Mouse (Mus musculus) 416B (cell line): Measurements from ENCODE around the gene Hnf4a.

Experiments
- DNase-seq: peaks from one replicate; pipeline ENCODE4 v3.0.0; 2011; ENCODE audit warnings: low read depth

The Hnf4a gene

DNA sequence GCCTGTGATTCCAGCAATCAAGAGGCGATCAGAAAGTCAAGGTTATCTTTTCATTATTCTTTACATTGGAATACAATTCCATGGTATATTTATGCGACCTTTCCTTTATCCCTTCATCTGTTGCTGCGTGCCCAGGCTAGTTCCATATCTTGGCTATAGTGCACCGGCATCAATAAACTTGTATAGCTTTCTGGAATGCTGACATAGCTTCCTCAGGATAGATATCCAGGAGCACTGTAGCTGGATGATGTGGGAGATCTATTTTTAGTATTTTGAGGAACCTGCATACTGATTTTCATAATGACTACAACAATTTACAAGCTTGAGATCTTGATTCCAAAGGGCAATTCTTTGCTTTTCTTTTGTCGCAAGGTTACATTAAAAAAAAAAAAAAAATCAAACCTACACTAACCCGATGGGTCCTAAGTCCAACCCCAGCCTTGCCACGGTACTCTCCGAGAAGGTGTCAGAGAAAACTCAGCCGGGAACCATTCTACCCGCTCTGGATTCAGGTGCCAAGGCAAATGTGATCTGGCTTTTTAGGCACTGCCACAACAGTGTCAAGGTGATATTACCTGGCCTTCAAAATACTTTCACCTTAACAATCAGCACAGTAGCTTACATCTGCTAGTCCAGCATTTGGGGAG is 87.2 kb downstream of the Hnf4a start:
- no peak for DNase-seq

DNA sequence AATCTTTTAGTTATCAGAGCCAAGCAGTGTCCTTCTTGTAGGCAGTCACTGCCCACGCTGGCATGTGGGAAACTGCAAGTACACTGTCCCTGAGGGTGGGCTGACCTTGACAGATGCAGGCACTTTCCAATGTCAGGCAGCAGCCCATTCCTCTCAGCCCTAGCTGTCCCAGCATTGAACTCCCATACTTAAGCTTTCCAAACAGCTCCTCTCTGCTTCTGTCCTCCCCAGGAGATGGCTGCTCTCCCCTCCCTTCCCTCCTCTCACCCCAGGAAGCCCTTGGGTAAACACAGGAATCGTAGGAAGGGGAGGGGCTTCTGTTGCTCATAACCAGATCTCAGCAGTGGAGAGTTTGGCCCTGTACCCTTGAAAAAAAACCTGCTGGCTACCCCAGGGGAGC is 88.5 kb downstream of the Hnf4a start:
- peak; percentile 41 for DNase-seq

DNA sequence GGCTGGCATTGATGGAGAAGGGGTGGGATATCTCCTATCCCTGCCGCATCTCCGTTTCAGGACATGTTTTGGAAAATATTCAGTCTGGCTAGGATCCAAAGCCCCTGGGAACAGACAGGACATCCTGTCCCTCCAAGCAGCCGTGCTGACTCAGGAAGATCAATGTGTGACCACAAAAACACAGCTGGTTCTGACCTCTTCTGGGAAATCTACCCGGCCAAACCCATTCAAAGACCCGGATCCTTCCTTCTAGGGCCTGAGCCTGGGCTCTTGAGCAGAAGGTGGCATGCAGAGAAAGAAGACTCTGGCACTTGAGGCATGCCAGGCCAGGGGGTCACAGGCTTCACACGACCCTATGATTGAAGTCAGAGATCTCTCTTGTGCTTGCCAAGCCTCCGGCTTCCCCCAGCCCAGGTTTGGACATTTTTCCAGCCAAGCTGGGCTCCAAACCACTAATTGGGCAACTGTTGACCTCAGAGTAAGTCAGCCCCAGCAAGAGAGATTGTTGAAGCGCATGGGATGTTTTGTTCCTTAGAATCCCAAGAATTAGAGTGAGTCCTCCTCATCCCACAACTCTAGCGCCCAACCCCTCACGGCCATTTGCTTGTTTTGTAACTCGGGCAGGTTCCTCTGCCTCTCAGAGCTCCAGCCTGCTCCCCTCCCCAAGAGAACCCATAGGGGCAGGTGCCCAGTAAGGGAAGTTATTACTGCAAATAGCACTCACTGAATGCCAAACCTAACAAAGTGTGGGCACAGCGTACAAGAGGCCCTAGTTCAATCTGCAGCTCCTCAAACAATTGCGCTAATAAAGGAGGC is 89.7 kb downstream of the Hnf4a start:
- peak; percentile 71 for DNase-seq

DNA sequence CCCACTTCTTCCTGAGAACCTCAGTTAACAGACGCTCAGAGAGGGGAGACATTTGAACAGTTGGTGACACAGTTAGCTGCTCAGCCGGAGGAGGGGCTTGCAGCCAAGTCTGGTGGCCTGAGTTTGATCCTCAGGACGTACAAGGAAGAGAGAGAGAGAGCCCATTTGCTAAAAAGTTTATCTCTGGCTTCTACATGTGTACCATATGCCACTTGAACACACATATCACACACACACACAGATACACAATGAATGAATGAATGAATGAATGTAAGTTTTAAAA is 90.2 kb downstream of the Hnf4a start:
- no peak for DNase-seq

DNA sequence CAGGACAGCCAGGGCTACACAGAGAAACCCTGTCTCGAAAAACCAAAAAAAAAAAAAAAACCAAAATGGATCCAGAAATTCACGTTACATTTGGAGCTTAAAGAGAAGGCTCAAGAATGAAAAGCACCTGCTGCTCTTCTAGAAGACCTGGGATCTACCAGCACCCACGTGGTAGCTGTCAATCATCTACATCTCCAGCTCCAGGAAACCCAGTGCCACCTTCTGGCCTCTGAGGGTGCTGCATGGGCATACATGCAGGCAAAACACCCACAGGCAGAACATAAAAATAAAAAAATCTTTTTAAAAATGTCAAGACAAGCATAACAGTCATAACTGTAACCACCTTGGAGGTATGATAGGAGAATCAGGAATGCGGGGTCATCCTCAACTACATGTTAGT is 91.1 kb downstream of the Hnf4a start:
- DNase-seq: peak; percentile 82

DNA sequence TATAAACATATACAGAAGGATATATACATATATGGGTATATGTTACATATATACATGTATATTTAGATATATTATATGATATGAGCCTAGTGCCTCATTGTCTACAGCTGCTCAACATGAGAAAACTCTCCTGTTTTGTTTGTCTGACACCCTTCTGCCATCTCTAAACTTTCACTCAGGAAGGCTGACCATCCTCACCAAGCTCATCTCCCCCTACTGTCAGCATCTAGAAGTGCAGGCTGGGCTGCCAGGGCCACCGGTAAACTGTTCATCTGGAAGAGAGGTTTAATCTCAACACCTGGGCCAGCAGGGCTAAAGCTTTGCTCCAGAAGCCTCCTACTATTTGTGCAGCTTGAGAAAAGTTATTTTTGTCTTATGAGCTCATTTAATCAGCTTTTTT is 92.6 kb downstream of the Hnf4a start:
- peak; percentile 69 for DNase-seq

DNA sequence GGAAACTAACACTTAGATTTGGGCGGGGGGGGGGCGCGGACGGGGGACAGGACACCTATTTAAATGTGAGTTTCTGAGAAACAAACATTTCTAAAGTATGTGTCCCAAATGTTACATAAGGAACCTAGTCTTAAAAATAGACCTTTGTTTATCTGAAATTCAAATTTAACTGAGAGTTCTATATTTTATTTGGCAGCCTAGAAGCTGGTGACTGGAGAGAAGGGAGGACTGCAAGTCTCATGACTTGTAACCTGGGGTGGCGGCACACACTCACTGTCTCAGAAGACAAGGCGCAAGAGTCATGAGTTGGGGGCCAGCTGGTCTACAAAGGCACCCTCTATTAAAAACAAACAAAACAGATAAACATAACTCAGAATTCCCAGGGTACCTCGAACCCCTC is 94.5 kb downstream of the Hnf4a start:
- DNase-seq: no peak

DNA sequence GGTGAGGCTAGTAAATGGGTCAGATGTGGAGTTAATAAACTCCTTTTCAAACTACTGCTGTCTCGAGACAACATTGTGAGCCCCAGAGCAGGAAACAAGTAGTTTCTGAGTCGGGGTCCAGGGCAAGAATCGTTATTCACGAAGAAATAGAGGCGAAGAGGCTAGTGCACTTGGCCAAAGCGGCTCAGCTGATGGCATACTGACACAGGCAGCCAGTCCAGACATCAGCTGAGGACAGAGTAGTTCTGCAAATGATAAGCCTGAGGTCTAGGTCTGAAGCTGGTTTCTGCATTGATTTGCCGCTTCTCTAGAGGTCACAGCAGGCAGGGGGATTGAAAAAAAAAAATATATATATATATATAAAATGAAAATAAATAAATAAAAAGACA is 95.1 kb downstream of the Hnf4a start:
- no peak for DNase-seq

DNA sequence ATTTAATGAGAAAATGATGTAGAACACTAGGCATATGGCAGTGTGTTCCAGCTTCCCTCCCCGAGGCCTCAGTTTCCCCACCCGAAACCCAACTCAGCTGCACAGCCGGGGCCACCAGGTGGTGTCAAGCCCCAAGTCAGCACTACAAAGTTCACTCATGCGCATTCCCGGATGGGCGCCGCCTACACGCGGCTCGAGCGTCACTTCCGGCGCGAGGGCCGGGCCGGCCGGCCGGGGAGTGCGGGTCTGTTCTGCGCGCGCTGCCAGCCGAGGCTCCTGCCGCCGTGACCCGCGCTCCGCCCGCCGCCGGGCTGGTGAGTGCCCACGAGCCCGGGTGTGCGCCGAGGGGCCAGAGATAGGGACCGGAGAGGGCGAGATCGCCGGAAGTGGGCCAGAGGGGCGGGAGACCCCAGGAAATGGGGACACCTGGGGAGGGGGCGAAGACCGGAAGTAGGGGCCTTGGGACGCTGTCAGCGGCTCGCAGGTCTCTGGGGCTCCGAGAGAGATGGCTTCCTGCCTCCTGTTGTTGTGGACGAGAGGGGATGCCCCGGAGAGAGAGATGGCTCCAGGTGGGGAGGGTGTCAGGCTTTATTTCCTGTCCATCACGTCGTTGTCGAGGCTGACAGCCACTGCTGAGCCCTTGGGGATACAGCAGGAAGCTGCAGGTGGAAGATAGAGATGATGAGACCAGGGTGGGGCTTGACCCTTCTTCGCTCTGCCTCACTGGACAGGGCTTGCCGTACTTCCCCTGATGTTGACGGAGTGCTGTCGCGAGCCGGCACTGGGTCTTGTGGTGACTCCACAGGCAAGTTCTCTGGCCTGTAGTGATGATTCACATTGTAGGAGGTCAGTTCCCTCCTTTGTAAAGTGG is 95.7 kb downstream of the Hnf4a start, which contains the start of gene Ttpal:
Ttpal (plus strand) TSS at position 214 of the 871 bp plus-strand sequence.
- peak; percentile 85 for DNase-seq

DNA sequence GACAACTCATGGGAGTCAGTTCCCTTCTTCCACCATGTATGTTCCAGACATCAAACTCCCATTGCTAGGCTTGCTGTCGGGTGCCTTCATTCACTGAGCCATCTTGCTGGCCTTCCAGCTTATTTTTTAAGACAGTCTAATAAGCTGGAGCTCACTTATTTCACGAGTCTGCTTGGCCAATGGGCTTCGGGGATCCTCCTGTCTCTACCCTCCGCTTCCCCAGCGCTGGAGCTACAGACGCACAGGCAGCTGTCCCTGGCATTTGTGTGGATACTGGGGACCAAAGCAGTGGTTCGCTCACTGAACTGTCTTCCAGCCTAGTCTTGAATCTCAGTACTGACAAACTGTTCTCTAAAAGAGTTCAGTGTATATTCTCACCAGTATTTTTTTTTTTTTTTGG is 99.6 kb downstream of the Hnf4a start:
- DNase-seq: no peak

DNA sequence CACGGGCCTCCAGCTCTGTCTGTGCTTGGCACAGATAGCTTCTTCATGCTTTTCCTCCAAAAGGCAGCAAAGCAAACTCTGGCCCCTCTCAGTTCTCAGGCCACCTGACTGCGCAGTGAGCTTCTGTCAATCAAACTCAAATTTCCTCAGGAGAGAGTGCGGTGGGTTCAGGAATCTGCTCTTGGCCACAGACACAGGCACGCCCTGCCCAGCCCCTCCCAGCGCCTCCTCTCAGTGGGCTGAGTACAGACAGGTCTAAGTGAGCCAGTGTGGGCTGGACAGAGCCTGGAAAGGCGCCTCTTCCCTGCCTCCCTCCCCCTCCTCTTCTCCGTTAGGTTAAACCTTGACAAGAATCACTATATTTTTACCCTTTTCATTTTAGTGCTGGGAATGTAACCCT is 101.4 kb downstream of the Hnf4a start:
- no peak for DNase-seq

DNA sequence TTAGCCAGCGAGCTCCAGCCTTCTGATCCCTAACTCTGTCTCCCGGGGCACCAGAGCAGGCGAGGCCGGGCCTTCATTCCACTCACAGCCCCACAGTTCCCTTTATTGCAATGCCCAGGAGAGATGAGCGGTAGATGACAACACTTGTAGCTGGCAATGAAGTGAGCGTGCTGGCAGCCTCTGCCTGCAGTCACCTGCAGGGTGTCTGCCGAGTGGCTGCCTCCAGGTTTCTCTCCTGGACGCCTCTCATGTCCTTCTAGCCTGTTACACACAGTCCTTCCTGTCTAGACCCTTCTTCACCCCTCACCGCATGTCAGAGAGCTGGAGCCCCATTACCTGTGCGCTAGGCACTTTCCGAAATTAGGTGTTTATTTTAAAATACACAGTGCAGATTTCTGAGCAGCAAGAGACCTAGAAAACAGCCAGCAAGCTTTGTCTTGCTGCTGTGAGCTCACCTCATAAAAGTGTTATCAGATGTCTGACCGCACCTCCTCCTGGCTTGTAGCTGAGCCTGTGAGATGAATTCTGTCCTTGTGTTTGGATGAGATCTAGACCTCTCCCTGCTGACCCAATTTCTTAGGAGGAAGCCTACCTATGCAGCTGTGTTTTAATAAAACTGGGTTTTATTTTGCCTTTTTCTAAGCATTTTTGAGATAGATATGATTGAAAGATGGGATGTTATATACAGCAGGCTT is 102.8 kb downstream of the Hnf4a start:
- no peak for DNase-seq

DNA sequence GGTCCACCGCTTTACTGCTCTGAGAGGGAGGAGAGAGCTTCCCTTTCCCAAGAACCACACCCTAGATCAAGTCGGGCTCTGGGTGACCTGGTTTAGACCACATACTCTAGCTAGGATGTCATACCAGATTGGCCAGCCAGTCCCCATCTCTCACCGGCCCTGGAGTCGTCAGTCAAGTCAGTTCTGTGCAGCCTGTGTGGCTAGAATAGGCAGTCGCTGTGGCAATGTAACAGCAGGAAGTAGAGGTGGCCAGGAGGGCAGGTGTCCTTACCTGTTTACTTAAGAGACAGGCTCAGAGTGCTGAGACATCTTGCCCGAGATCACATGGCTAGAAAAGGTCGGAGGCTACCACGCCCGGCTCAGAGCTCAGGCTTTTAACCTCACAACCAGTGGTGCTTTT is 104.6 kb downstream of the Hnf4a start:
- DNase-seq: no peak

DNA sequence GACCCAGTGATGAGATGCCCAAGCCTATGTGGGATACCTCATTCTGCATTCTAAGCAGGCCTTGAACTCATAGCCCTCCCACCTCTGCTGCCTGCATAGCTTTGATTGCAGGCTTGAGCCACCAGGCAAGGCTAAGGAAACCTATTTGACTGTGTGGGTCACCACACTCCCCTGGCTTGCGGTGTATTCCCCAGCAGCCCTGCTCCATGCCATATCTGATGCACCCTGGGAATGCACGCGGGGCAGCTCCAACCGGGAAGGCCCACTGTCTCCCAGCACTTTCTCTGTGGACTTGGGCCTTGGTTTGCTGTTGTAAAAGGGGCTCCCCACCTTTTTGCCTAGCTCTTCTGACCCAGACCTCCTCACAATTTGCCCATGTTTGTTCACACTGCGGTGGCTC is 106.6 kb downstream of the Hnf4a start:
- DNase-seq: no peak

DNA sequence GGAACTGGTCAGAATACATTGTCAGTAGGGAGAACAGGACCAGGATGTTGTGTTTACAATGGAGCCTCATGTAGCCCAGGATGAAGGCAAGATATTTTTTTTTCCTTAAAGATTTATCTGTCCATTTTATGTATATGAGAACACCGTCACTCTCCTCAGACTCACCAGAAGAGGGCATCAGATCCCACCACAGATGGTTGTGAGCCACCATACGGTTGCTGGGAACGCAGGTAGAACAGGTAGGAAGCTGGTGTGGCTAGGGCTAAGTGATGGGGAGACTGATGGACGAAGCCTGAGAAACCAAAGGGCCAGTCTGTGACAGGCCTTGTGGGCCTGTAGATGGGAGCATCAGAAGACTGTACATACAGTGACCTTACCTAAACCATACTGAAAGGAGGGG is 107.4 kb downstream of the Hnf4a start:
- no peak for DNase-seq

DNA sequence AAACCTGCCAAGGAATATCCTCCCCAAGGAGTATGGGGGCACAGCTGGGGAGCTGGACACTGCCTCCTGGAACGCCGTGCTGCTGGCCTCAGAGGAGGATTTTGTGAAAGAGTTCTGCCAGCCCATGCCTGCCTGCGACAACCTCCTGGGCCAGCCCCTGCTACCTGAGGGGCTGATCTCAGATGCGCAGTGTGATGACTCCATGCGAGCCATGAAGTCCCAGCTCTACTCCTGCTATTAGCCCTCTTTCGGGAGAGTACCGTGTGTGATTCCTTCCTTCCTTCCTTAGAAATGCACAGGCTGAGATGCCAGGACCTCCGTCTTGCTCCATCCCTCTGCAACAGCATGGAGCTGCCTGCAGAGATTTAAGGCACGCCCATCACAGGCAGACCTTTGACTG is 108.8 kb downstream of the Hnf4a start:
- no peak for DNase-seq

DNA sequence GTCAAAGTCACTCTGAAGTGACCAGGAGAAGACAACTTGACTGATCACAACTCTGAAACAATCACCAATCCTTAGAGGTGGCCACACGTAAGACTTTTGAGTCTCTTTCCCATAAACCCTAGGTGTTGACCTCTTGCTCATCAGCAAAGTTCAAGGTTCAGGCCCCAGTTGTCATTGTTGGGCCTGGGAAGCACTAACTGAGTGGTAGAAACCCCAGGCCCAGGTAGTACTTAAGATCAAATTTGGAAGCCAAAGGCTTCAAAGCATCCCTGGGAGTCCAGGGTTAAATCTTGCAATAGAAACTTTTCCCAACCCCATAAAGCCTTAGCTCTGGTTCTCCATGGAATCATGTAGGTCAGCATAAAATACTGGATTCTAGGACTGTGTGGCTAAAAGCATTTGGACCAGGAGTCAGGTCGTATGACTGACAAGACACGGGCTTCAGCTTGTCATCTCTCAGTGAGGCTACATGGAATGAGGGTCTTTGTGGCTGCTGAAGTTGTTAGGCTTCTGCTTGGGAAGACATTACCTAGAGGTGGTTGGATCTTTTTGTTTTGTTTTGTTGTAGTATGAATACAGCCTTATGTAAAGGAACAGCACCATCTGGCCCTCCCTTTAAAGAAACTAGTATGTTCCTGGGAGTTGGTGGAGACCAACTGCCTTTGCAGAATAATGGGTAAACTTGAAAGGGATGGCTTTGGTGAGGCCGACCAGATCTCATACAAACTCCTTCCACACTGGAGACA is 109.5 kb downstream of the Hnf4a start:
- DNase-seq: no peak

DNA sequence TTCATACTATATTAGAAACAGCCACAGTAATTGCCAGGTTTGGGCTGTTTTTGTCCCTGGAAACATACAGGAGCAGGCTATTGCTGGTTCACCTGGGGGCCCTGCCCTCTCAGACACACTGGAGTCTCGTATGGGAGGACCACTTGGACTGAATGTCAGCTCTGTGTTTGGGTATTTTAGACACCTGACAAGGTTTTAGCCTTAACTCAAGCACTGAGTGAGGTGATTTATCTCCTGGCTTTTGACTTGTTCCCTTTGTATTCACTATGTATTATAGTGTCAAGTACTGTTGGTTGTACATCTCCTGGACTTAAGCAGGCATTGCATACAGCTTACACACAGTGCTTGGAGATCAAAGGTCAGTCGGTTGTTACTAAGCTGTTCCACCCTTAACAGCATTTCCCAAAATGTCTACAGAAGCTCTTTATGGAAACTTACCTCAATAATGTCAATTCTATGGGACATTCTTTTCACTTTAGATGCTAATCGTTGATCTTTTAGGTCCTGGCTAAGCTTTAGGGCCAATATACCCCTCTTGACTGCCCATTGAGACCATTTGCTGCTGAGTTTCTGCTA is 110.1 kb downstream of the Hnf4a start:
- peak; percentile 56 for DNase-seq

DNA sequence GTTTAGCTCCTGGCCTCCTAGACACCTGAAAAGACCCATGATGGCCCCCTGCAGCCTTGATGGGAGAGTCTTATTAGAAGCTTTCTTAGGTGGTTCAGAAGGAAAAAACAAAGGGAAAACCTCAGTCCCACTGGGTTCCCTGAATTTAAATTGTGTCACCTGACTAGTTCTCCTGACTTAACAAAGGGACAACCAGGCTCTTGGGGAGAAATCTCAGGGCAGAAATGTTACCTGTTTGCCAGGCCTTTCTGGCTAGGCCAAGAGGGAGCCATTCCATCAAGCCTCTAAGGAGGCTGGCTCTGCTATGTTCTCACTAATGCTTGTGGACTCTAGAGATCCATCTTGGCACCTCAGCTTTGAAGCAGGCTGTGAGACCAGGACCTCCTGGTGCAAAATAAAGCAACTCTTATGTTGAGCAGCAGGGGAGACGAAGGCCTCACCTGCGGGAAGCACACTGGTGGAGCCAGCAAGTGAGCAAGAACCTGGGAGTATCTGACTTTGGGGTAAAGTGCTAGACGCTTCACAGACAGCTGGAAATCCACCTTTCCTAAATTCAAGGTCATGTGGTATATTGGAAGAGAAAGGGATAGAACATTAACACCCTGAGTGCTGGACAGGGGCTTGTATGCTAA is 110.7 kb downstream of the Hnf4a start:
- no peak for DNase-seq

DNA sequence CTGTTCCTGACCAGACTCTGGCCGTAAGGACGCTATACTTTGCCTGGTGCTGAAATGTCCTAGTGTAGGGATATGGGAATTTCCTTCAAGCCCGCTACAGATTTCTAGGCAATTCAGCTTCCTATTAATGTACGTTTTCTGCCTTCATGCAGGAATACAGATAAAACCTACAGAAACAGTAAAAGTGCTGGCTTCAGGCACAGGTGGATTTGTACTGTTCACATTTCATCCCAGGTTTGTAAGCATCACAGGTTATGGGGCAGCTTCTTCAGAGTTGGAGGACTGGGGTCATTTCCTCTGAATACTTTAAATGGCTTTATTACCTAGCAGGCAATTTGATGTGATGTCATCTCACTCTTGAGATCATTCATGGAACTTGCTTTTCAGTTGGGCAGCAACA is 111.3 kb downstream of the Hnf4a start:
- DNase-seq: no peak

DNA sequence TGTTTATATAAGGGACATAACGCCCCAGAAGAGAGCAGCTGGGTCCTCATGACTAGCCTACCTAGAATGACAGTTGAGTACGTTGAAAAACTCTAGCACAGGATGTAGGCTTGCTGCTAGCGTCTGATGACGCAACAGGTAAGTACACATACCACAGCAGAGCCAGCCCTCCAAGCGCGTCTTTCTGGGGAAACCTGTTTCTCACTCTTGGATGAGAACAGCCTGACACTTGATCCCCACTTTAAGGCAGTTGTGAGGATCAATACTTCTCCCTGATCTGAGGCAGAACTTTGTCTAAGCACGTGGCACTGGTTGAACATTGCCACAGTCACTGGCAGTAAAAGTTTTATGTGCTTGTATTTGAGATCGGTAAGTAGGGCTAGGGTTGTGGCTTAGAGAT is 113.8 kb downstream of the Hnf4a start:
- peak; percentile 72 for DNase-seq
